Mouse (Mus musculus): ENCODE results near the gene 4930550C14Rik.
A peak's percentile ranks its signal among the peaks of the same experiment; 100 is the strongest.

The 4930550C14Rik gene

GRCm38 (mm10) chr9:53402291-53402711, at the start of gene 4930550C14Rik:
4930550C14Rik (plus strand) TSS chr9:53402325.
- no peak for ATAC-seq (ENCODE audit: insufficient number of reproducible peaks, low FRiP score, low TSS enrichment)

GRCm38 (mm10) chr9:53353161-53353560, 49.0 kb upstream of the 4930550C14Rik start:
- no peak for ATAC-seq (ENCODE audit: insufficient number of reproducible peaks, low FRiP score, low TSS enrichment)

- ATAC-seq (ENCODE audit: insufficient number of reproducible peaks, low FRiP score, low TSS enrichment), result no peak
Observed at GRCm38 (mm10) chr9:53356219-53357155, 45.6 kb upstream of the 4930550C14Rik start.

- ATAC-seq (ENCODE audit: insufficient number of reproducible peaks, low FRiP score, low TSS enrichment), result no peak
Observed at GRCm38 (mm10) chr9:53371339-53371738, 30.8 kb upstream of the 4930550C14Rik start.

GRCm38 (mm10) chr9:53375907-53376306, 26.2 kb upstream of the 4930550C14Rik start:
- no peak for ATAC-seq (ENCODE audit: insufficient number of reproducible peaks, low FRiP score, low TSS enrichment)

- no peak for ATAC-seq (ENCODE audit: insufficient number of reproducible peaks, low FRiP score, low TSS enrichment)
Observed at GRCm38 (mm10) chr9:53376820-53377219, 25.3 kb upstream of the 4930550C14Rik start.

GRCm38 (mm10) chr9:53377597-53377996, 24.5 kb upstream of the 4930550C14Rik start:
- no peak for ATAC-seq (ENCODE audit: insufficient number of reproducible peaks, low FRiP score, low TSS enrichment)

- no peak for ATAC-seq (ENCODE audit: insufficient number of reproducible peaks, low FRiP score, low TSS enrichment)
Observed at GRCm38 (mm10) chr9:53378171-53378570, 24.0 kb upstream of the 4930550C14Rik start.

GRCm38 (mm10) chr9:53380595-53380994, 21.5 kb upstream of the 4930550C14Rik start:
- no peak for ATAC-seq (ENCODE audit: insufficient number of reproducible peaks, low FRiP score, low TSS enrichment)

GRCm38 (mm10) chr9:53381113-53381615, 21.0 kb upstream of the 4930550C14Rik start:
- ATAC-seq (ENCODE audit: insufficient number of reproducible peaks, low FRiP score, low TSS enrichment), result no peak

- ATAC-seq (ENCODE audit: insufficient number of reproducible peaks, low FRiP score, low TSS enrichment), result peak; percentile 70; the same call in 1 of the 2 replicates
Observed at GRCm38 (mm10) chr9:53383951-53384866, 17.9 kb upstream of the 4930550C14Rik start, which contains the start of gene Kdelc2. Kdelc2 (plus strand) TSS chr9:53384025.

GRCm38 (mm10) chr9:53384873-53385272, 17.3 kb upstream of the 4930550C14Rik start:
- ATAC-seq (ENCODE audit: insufficient number of reproducible peaks, low FRiP score, low TSS enrichment), result no peak

GRCm38 (mm10) chr9:53387431-53387830, 14.7 kb upstream of the 4930550C14Rik start:
- no peak for ATAC-seq (ENCODE audit: insufficient number of reproducible peaks, low FRiP score, low TSS enrichment)

GRCm38 (mm10) chr9:53389109-53389508, 13.0 kb upstream of the 4930550C14Rik start:
- ATAC-seq (ENCODE audit: insufficient number of reproducible peaks, low FRiP score, low TSS enrichment), result no peak

- no peak for ATAC-seq (ENCODE audit: insufficient number of reproducible peaks, low FRiP score, low TSS enrichment)
Observed at GRCm38 (mm10) chr9:53390136-53390535, 12.0 kb upstream of the 4930550C14Rik start.

- ATAC-seq (ENCODE audit: insufficient number of reproducible peaks, low FRiP score, low TSS enrichment), result no peak
Observed at GRCm38 (mm10) chr9:53397685-53398387, 4.3 kb upstream of the 4930550C14Rik start.

GRCm38 (mm10) chr9:53398388-53398700, 3.8 kb upstream of the 4930550C14Rik start:
- ATAC-seq (ENCODE audit: insufficient number of reproducible peaks, low FRiP score, low TSS enrichment), result no peak

- no peak for ATAC-seq (ENCODE audit: insufficient number of reproducible peaks, low FRiP score, low TSS enrichment)
Observed at GRCm38 (mm10) chr9:53399537-53399936, 2.6 kb upstream of the 4930550C14Rik start.

GRCm38 (mm10) chr9:53400696-53401095, 1.4 kb upstream of the 4930550C14Rik start:
- no peak for ATAC-seq (ENCODE audit: insufficient number of reproducible peaks, low FRiP score, low TSS enrichment)

- ATAC-seq (ENCODE audit: insufficient number of reproducible peaks, low FRiP score, low TSS enrichment), result no peak
Observed at GRCm38 (mm10) chr9:53401146-53401545, 979 bp upstream of the 4930550C14Rik start.
